Mouse (Mus musculus): ENCODE measurements at regions not wholly inside any gene's neighbourhood (a gene's known extent, or its start where the extent isn't known, plus 50 kb on each side); places are given as distances from the start of the nearest gene placed in this dataset.

DNA sequence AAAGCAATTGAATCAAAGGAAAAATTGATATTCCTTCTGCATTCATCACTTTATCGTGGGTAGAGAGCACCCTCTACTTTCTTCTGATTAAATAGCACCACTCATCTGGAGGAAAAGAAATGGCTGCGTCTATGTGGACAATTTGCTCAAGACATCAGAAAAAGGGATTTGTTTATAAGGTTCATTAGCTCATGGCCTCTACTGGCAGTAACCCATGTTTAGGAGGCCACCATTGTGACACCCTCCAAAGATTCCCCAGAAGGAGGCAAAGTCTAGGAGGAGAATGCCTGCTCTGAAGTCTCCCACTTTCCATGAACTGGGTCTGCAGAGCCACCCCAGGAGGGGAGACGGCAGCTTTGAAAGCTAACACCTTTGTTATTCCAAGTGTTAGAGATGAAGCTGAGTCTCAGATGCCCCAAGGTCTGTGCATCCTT is 147.2 kb upstream of the Plscr5 start:
- DNase-seq (ENCODE audit: low spot score in 2 of 2), result peak in 1 of 2 experiments; percentile 4
- intact Hi-C loops (cut with DNase I), result loop anchor here (5.0 to 10.0 kb wide), 2 partner anchors 1348 to 1841 kb away; no protein-coding TSS in a partner anchor

DNA sequence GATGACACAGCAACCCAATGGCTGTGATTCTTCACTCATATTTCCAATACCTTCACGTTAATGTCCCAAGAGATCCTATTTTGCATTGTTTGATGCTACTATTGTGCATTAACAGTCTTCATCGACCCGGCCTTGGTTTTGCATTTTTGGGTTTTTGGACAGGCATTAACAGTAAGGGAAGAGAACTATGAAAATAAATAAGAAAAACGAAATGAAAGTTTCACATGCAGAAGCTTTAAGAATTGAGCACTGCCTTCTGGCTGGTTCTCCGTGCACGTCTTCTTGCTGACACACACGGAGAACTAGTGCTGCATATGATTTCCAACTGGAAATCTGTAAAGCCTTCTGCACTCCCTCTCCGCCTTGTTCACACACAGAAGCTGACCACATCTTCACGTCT is 148.6 kb upstream of the Plscr5 start:
- intact Hi-C loops (cut with DNase I), result loop anchor here (10.0 kb wide), 1 partner anchor 1839 kb away; no protein-coding TSS in a partner anchor
- DNase-seq (ENCODE audit: low spot score in 2 of 2), result no peak

DNA sequence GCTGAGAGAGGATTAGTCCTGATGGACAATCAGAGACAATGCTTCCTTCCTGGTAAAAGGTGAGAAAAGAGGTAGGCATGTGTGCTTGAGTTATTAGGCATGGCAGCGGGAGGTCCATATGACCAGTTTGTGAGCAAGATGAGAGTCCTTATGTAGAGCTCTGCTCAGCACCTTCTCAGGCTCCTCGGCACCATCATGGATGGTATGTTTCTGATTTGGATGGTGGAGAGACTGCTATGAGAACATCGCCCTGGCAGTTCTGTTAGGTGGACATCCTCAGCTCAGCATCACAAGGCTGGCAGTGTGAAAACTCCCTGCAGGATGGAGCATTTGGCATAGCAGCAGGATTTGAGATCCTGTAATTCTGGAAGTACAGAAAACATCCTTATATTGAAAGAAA is 176.2 kb upstream of the Plscr5 start:
- intact Hi-C loops (cut with DNase I), result no loop called here

GRCm38 (mm10) chr9:92015923-92016322 is 176.8 kb upstream of the Plscr5 start:
- no peak for DNase-seq (ENCODE audit: low spot score in 2 of 2)
- intact Hi-C loops (cut with DNase I), result no loop called here

More for the DNA sequence above, 176.2 kb upstream of the Plscr5 start:
- no peak for DNase-seq (ENCODE audit: low spot score in 2 of 2)

DNA sequence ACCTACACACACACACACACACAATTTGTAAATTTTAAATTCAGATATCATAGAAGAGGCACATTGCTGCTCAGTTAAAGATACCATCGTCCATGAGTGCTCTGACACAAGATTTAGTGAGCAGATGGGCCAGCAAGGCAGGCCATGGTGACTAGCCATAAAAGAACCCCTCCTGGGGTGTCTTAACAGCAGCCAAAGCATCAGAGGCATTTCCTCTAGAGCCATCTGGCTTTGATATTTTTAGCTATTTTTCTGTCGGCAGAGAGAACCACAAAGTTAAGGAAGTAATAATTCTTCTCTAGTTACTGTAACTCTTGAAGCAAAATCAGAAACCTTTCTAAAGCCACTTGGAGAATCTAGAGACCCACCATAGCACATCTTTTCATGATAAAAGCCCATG is 204.5 kb upstream of the Plscr5 start:
- no peak for DNase-seq (ENCODE audit: low spot score in 2 of 2)
- intact Hi-C loops (cut with DNase I), result no loop called here

DNA sequence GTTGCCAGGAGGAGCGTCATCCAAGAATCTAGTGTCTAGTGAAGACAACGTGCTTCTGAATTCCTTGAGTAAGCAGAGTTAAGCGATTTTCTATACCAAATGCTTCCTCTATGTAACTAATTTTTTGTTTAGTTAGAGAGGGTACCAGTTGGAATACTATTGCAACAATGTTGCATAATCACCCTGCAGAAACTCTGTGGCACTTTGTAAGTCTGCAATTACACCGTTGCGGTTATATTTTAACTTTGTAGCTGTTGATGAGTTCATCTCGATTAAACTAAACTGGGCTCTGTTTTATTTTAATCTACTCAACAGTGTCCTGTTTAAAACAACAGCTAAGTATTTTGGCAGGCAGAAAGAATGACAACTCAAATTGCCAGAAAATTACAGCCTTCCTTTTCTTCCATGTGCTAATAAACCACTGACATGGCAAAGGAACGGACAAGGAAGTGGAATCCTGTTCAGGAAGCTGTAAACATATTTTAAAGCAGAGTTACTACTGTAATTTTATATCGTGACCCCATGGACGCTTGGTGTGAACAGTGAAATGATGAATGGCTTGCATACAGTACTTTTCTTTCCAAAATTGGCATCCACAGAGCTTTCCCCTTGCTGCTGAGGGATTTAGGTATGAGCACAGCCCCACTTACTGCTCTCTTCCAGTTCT is 210.6 kb upstream of the Plscr5 start:
- no peak for DNase-seq (ENCODE audit: low spot score in 2 of 2)
- intact Hi-C loops (cut with DNase I), result no loop called here

DNA sequence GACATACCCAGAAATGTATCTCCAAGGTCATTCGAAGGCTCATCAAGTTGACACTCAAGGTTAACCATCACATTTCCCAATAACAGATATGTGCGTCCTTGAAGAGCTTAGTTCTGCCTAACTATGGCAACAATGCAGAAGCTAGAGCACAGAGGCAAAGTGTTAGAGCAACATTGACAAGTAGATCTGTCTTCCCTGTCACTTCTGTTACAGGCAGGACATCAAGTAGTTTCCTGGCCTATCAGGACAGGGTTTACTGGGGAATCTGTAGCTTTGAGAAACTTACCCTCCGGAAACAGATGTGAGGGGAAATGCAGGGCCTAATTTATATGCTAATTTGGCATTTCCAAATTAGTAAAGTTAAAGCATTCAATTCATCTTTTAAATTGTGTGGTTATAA is 211.2 kb upstream of the Plscr5 start:
- no peak for DNase-seq (ENCODE audit: low spot score in 2 of 2)
- intact Hi-C loops (cut with DNase I), result no loop called here

DNA sequence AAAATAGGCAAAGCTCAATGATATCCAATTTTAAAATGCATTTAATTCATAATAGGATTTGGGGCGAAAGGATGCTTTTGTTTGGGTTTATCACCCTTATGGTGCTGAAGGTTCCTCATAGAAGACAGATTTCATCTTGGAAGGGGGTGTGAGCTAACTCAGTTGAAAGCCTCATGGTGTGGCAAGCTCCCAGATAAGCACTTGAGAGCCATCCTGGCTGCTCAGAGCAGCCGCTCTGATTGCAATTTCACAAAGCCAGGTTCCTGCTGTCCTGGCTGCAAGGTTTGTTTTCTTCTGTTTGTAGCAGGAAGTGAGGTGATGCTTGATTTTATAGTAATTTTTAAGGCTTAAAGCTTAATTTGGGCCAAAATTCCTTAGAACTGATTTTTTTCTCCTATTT is 228.7 kb upstream of the Plscr5 start:
- DNase-seq (ENCODE audit: low spot score in 2 of 2), result no peak
- intact Hi-C loops (cut with DNase I), result no loop called here

DNA sequence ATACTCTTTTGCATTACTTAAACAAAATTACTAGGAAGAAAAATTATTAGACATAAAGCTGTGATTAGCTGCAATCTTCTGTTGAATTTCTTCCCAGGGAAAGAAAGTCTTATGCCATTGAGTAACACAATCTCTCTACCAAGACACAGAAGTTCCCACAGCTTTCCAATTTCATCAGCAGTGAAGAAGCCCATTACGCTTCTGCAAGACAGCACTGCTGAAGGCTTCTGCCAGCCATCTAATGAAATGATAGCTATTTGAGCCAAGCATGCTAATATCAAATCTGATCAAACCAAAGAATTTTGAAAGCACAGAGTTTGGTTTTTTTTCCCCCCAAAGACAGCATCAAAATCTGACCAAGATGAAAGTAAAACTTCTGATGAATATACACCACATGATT is 230.0 kb upstream of the Plscr5 start:
- intact Hi-C loops (cut with DNase I), result no loop called here
- DNase-seq (ENCODE audit: low spot score in 2 of 2), result no peak

DNA sequence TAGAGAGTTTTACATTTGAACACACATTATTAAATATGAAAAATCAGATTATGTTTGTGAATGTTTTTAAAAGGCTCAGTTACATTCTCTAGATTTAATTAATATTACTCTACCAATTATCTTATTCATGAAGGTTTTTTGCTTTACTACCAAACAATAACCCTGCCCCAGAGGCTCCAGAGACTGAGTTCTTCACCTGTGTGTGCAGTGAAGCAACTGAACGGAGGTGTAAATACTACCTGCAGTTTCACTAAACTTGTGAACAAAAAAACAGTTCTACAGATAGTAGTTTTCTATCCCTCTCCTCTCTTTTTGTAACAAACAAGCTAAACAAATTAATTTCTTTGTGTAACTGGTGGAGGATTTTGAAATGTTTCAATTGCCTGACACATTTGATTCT is 231.1 kb upstream of the Plscr5 start:
- intact Hi-C loops (cut with DNase I), result no loop called here
- DNase-seq (ENCODE audit: low spot score in 2 of 2), result no peak

- no peak for DNase-seq (ENCODE audit: low spot score in 2 of 2)
Observed at GRCm38 (mm10) chr9:91960556-91961325, 232.0 kb upstream of the Plscr5 start.

GRCm38 (mm10) chr9:91959592-91959991 is 233.1 kb upstream of the Plscr5 start:
- intact Hi-C loops (cut with DNase I), result loop anchor here (2.0 kb wide), 1 partner anchor 1261 kb away; no protein-coding TSS in a partner anchor
- no peak for DNase-seq (ENCODE audit: low spot score in 2 of 2)

More at GRCm38 (mm10) chr9:91960556-91961325, 232.0 kb upstream of the Plscr5 start:
- intact Hi-C loops (cut with DNase I), result no loop called here

GRCm38 (mm10) chr9:91959076-91959475 is 233.7 kb upstream of the Plscr5 start:
- intact Hi-C loops (cut with DNase I), result loop anchor here (2.0 kb wide), 1 partner anchor 1260 kb away; no protein-coding TSS in a partner anchor
- no peak for DNase-seq (ENCODE audit: low spot score in 2 of 2)

DNA sequence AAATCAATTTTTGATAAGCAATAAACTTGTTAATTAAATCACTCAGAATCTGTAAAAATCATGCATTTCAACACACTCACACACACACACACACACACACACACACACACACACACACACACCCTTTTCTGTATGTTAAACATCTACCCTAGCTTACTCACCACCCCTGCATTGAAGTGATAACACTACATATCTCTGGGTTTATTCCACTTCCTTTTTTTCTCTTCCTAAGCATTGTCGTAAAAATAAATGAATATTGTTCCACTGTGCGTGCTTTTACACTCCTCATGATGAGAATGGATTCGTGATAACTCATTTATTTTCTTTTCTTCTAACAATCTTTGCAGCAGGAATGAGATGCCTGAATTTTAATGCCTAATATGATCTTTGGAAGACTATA is 234.3 kb upstream of the Plscr5 start:
- intact Hi-C loops (cut with DNase I), result loop anchor here (2.0 kb wide), 1 partner anchor 1260 kb away; no protein-coding TSS in a partner anchor
- no peak for DNase-seq (ENCODE audit: low spot score in 2 of 2)

- intact Hi-C loops (cut with DNase I), result no loop called here
Observed at GRCm38 (mm10) chr9:91957061-91957460, 235.7 kb upstream of the Plscr5 start.

DNA sequence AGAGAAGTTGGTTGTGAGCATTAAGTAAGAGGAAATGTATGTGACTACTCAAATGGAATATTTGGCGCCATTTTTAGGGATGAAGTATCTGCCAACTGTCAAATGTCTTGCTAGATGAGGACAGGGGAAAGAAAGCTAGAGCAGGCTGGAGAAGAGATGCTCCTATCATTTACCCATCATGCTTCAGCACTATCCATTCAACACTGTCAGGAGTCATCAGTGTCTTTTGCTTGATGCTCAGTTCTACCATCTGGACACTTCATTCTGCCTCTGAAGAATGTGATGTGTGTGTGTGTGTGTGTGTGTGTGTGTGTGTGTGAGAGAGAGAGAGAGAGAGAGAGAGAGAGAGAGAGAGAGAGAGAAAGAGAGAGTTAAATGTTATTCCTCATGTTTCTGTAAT is 244.0 kb upstream of the Plscr5 start:
- no peak for DNase-seq (ENCODE audit: low spot score in 2 of 2)
- intact Hi-C loops (cut with DNase I), result no loop called here

More at GRCm38 (mm10) chr9:91957061-91957460, 235.7 kb upstream of the Plscr5 start:
- DNase-seq (ENCODE audit: low spot score in 2 of 2), result no peak

GRCm38 (mm10) chr9:91942001-91942400 is 250.7 kb upstream of the Plscr5 start:
- intact Hi-C loops (cut with DNase I), result no loop called here

DNA sequence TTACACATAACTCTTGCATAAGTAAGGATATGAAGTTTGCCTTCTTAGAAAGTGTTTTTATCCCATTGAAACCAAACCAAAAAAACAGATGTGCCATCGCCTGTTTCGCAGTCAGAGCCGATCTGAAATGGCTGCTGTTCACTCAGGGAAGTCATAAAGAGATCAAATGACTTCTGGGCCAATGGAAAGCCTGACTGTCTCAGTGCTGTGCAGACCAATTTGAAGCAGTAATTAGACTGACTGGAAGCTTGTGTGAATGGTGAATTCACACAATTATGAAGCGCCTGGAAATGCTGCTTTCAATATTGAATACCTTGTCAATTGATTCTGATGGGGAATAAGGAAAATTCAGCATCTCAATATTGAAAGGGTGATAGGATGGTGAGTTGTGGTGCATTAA is 254.0 kb upstream of the Plscr5 start:
- intact Hi-C loops (cut with DNase I), result no loop called here
- no peak for DNase-seq (ENCODE audit: low spot score in 2 of 2)

More at GRCm38 (mm10) chr9:91942001-91942400, 250.7 kb upstream of the Plscr5 start:
- no peak for DNase-seq (ENCODE audit: low spot score in 2 of 2)

DNA sequence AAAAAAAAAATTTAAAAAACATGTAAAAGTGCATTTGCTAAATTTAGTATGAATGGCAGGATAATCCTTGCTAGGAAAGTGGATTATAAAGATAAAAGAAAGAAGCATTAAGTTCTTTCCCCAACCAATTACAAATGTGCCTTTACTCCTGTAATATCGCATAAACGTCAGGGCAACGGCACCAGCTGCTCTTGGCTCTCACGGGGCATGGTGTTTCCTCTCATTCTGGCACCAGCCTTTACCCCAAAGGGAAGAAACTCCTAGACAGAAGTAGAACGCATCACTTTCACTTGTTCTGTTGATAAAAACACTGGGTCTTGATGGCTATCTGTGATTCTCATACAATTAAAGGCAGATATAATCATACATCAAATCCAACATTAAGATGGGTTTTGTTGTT is 288.7 kb upstream of the Plscr5 start:
- intact Hi-C loops (cut with DNase I), result no loop called here

DNA sequence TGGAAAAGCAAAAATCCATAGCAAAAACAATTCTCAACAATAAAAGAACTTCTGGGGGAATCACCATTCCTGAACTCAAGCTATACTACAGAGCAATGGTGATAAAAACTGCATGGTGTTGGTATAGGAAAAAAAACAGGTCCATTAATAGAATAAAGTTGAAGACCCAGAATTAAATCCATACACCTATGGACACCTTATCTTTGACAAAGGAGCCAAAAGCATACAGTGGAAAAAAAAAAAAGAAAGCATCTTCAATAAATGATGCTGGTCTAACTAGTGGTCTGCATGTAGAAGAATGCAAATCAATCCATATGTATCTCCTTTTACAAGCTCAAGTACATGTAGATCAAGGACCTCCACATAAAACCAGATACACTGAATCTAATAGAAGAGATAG is 291.8 kb upstream of the Plscr5 start:
- intact Hi-C loops (cut with DNase I), result no loop called here
- no peak for DNase-seq (ENCODE audit: low spot score in 2 of 2)

More for the DNA sequence above, 288.7 kb upstream of the Plscr5 start:
- DNase-seq (ENCODE audit: low spot score in 2 of 2), result no peak

GRCm38 (mm10) chr9:91876823-91877222 is 315.9 kb upstream of the Plscr5 start:
- intact Hi-C loops (cut with DNase I), result no loop called here
- no peak for DNase-seq (ENCODE audit: low spot score in 2 of 2)

Data from left cerebral cortex, postnatal 36 days (tissue).